Mouse (Mus musculus) erythroblast, embryonic 14.5 days (primary cell): Measurements from ENCODE around the gene Serac1. TPM values are rescaled to one million over a fixed set of nuclear protein-coding genes. Genes with fewer than 3 reads are reported as not detected.

ENCODE experiments used
- H3K27me3 ChIP-seq: 2 replicates; pipeline ENCODE4 v1.6.1; 2012; ENCODE audit warnings: inconsistent platforms; ENCODE audit not compliant: control insufficient read depth
- H3K36me3 ChIP-seq: 2 replicates; pipeline ENCODE4 v1.6.1; 2012; ENCODE audit warnings: mild to moderate bottlenecking, inconsistent platforms; ENCODE audit not compliant: control insufficient read depth
- H3K4me1 ChIP-seq: 2 replicates; pipeline ENCODE4 v1.6.1; 2012; ENCODE audit warnings: inconsistent platforms; ENCODE audit not compliant: control insufficient read depth
- H3K4me3 ChIP-seq: replicated peaks from 2 replicates; pipeline ENCODE3; 2012; ENCODE audit warnings: moderate library complexity, mild to moderate bottlenecking, inconsistent platforms
- H3K9me3 ChIP-seq: 2 replicates; pipeline ENCODE4 v1.6.1; 2012; ENCODE audit warnings: low read length, inconsistent platforms, mixed read lengths; ENCODE audit not compliant: control insufficient read depth
- GATA1 ChIP-seq: IDR thresholded peaks from 2 replicates; pipeline ENCODE4 v1.6.1; 2012; ENCODE audit warnings: low read length, inconsistent platforms, mixed read lengths
- TAL1 ChIP-seq: IDR thresholded peaks from 3 replicates; pipeline ENCODE4 v1.6.1; 2012; ENCODE audit warnings: low read length, inconsistent platforms, mixed read lengths
- polyA plus RNA-seq: library from polyadenylated mRNA; stranded (reverse); fragments of >175 nt; gene quantifications from 2 replicates; pipeline ENCODE4 v1.2.3, GENCODE M21; 2012

Gene Serac1
- polyA plus RNA-seq, 1 experiment = 0.14 TPM

DNA sequence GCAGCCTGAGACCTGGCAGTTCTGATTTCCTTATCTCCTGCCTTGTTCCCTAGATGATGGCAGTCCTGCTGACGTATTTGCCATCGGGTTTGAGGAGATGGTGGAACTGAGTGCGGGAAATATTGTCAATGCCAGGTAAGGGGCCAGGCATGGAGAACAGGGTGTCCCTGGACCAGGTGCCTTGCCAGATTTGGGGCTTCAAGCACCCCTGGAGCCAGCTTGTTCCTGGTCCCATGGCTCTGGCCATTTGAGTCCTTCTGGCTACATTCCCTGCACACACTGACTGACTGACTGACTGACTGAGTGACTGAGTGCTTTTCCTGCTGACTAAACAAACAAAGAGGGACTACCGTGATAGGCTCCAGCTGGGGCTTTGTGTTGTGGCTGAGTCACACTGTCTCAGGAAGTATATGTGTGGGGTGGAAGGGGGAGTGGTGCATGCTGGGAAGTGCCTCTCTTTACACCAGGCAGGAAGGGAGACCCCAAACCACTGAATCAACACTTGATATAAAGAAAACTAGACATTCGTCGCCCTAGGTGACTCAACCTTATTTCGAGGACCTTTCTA lies 63.2 kb downstream of the Serac1 start:
- Histone ChIP-seq H3K27me3 (no peaks in the 10 kb centered on the region), H3K9me3 (no peaks in the 10 kb centered on the region), H3K4me3 (no peak overlapping the region), H3K4me1 (0 out of 2 replicates have a peak, but pooled peaks cover 2% of the 10 kb centered on the region), H3K36me3 (no peaks in the 10 kb centered on the region; the same call in 1 of the 2 replicates)
- no peak for TF ChIP-seq TAL1
- TF ChIP-seq GATA1 = no peak

DNA sequence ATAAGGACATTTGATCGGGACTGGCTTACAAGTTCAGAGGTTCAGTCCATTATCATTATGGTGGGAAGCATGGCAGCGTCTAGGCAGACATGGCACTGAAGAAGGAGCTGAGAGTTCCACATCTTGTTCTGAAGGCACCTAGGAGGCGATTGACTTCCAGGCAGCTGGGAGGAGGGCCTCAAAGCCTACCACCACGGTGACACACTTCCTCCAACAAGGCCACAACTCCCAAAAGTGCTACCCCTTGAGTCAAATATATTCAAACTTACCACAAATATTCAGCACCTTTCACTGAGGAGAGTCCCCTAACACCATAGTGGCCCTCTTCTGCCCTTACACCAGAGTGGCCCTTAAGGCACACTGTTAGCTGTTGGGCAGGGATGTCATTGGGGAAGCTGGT lies 64.6 kb downstream of the Serac1 start:
- Histone ChIP-seq H3K36me3 (no peaks in the 10 kb centered on the region; the same call in 1 of the 2 replicates), H3K27me3 (no peaks in the 10 kb centered on the region), H3K4me3 (no peak overlapping the region), H3K9me3 (no peaks in the 10 kb centered on the region), H3K4me1 (0 out of 2 replicates have a peak, but pooled peaks cover 2% of the 10 kb centered on the region)
- TF ChIP-seq GATA1 = no peak
- no peak for TF ChIP-seq TAL1

DNA sequence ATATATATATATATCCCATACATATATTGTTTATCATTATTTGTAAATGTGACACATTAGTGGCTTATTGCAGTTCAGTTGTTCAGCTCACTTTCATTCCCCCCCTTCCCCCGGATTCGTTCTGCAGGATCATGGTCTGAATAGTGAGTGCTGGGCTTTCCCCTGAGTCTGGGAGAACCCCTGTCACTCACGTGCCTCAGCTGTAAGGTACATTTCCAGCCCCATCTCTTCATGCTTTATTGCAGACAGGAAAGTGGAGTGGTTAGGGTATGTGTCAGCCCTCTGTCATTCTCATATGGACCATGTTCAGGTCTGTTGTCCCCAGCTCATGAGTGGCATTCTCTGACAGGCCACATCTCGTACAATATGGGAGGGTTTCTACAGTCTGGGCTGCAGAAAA lies 66.5 kb downstream of the Serac1 start:
- Histone ChIP-seq H3K9me3 (no peaks in the 10 kb centered on the region), H3K36me3 (no peaks in the 10 kb centered on the region; the same call in 1 of the 2 replicates), H3K4me3 (no peak overlapping the region), H3K27me3 (no peaks in the 10 kb centered on the region), H3K4me1 (0 out of 2 replicates have a peak, but pooled peaks cover 2% of the 10 kb centered on the region)
- TF ChIP-seq TAL1 (no peak), GATA1 (no peak)

DNA sequence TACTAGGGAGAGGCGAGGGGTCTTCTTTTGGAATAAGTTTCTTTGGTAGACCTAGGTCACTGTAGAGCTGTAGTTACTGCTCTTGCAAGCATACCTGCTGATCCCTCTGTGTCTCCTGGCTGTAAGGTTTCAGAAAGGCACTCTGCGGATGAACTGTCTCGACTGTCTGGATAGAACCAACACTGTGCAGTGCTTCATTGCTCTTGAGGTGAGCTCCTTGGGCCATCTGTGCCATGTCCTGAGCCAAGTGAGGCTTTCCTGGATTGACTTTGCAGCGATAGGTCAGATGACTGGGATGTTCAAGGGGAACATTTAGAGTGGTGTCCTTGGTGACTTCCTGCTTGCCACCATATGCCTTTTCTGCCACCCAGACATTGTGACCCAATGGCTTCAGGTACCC lies 69.9 kb downstream of the Serac1 start:
- peaks cover 10% of the 10 kb centered on the region for H3K4me1 ChIP-seq
- TF ChIP-seq GATA1 (no peak), TAL1 (no peak)

DNA sequence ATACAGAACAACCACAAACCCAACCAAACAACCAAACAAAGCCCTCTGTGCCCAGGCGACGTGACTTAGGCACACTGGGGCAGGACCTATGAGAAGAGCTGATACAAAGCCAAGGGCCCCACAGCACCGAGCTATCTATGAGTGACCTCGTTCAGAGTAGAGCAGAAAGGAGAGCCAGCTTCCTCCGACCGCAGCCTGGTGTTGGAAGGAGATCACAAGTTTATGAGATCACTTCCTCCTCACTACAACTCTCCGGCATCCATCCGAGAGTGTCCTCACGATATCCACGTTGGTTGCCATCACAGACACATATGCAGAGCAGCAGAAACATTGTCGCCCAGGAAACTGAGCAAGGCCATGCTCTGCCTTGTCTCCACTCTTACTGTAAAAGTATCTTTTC lies 71.0 kb downstream of the Serac1 start:
- TF ChIP-seq TAL1 (no peak), GATA1 (no peak)
- Histone ChIP-seq H3K9me3 (no peaks in the 10 kb centered on the region), H3K36me3 (no peaks in the 10 kb centered on the region; the same call in 1 of the 2 replicates), H3K27me3 (no peaks in the 10 kb centered on the region), H3K4me1 (peaks cover 10% of the 10 kb centered on the region), H3K4me3 (no peak overlapping the region)

More for the DNA sequence above, 69.9 kb downstream of the Serac1 start:
- no peak overlapping the region for H3K4me3 ChIP-seq
- no peaks in the 10 kb centered on the region for H3K27me3 ChIP-seq
- H3K9me3 ChIP-seq = no peaks in the 10 kb centered on the region
- no peaks in the 10 kb centered on the region; the same call in 1 of the 2 replicates for H3K36me3 ChIP-seq

DNA sequence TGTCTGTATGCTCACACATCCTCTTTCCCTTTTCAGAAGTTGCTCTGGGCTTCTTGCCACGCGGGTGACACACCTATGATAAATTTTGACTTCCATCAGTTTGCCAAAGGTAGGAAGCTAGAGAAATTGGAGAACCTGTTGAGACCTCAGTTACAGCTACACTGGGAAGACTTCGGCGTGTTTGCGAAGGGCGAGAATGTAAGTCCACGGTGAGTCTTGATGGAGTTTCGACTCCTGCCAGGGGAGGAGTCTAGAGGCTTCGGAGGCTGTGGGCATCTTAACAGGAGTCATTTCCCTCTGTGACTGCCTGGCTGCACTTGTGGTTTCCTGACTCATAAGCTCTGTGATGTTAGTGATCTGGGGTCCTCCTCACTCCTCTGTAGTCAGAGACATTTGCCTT lies 71.6 kb downstream of the Serac1 start:
- Histone ChIP-seq H3K4me3 (no peak overlapping the region), H3K4me1 (peaks cover 10% of the 10 kb centered on the region), H3K9me3 (no peaks in the 10 kb centered on the region), H3K36me3 (no peaks in the 10 kb centered on the region; the same call in 1 of the 2 replicates), H3K27me3 (no peaks in the 10 kb centered on the region)
- TF ChIP-seq TAL1 (no peak), GATA1 (no peak)

DNA sequence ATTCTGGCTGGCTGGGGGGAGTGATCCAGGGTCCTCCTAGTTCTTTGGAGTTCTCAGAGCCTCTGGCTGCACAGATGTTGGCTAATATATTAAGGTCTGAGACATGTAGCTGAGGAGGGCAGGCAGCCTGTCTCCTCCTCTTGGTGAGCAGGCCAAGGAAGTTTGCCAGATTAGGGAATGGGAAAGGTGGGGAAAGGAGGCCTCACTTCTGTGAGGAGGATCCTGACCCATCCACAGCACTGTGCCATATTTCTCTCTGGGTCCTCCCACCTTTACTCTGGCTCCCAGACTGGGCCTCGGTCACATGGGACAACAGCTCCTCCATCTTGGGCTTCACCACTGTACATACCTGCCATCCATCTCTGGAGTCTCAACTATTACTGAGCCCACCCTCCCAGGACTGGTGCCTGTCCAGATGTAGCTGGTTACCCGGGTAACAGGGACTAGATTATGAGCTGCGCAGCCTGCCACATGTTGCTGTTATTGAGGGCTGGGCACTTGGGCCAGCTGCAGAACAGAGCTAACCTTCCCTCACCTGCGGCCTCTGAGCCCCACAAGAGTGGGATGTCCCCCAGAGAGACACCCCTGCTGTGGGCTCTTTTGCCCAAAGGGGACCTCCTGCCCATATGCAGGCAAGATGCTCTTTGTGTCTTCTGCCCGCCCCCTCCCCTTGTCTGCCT lies 72.3 kb downstream of the Serac1 start:
- no peaks in the 10 kb centered on the region for H3K9me3 ChIP-seq
- H3K27me3 ChIP-seq = no peaks in the 10 kb centered on the region
- TF ChIP-seq GATA1 = no peak
- H3K4me3 ChIP-seq = no peak overlapping the region
- H3K36me3 ChIP-seq = no peaks in the 10 kb centered on the region; the same call in 1 of the 2 replicates
- peaks cover 10% of the 10 kb centered on the region for H3K4me1 ChIP-seq

DNA sequence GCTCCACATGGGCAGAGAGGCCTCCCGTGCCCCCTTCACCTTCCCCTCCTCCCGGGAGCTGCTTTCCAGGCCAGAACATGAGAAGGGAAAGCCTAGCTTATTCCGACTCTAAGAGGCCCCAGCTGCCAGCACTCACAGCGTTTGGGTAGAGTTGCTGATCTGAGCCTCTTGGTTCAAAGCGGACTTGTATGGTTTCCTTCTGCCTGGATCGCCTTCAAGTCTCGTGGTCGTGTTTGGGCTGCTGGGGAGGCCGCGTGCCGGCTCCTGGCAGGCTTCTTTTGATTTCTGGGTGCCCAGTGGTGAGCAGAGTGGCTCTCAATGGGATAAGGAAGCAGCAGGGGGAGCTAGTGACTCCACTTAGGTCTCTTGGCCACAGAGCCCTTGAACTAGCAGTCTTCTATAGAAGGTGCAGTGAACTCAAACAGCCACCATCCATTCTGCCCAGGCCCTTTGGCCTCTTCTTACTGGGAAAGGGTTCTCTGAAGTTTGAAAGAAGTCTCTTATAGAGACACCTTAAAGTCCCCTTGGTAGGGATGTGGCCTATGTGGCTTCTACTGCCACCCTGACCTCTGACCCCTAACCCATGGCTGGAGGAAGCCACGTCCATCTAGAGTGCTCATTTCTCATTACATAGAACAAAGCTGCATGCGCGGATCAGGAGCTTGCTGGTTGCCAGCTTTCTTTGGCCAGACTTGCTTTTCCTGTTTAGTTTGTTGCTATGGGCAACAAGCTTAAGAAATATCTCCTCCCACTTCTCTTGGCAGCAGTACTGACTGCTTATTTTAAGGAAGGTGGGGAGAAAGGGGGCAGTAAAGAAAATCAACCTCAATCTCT lies 73.7 kb downstream of the Serac1 start:
- Histone ChIP-seq H3K4me1 (peaks cover 10% of the 10 kb centered on the region), H3K27me3 (no peaks in the 10 kb centered on the region), H3K36me3 (no peaks in the 10 kb centered on the region; the same call in 1 of the 2 replicates), H3K4me3 (no peak overlapping the region), H3K9me3 (no peaks in the 10 kb centered on the region)
- no peak for TF ChIP-seq GATA1
- no peak for TF ChIP-seq TAL1

DNA sequence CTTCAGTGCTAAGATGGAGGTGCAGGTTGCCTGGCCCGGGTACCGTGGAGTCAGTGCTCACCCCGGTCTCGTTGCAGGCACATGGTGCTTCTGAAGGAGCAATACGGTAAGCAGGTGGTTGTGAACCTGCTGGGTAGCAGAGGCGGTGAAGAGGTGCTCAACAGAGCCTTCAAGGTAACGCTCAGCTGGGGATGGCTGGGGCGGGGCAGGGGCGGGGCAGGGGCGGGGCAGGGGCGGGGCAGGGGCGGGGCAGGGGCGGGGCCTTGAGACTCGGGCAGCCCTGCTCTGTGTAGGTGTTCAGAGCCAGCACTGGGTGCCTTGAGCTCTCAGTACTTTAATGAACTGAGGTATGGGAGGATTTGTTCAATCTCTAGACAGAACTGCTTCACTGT lies 74.3 kb downstream of the Serac1 start:
- Histone ChIP-seq H3K4me3 (no peak overlapping the region), H3K4me1 (peaks cover 10% of the 10 kb centered on the region), H3K27me3 (no peaks in the 10 kb centered on the region), H3K9me3 (no peaks in the 10 kb centered on the region), H3K36me3 (no peaks in the 10 kb centered on the region; the same call in 1 of the 2 replicates)
- TF ChIP-seq GATA1 (no peak), TAL1 (no peak)
